Mouse (Mus musculus): ENCODE data around the gene Lin9. TPM values are rescaled to one million over a fixed set of nuclear protein-coding genes. Genes with fewer than 3 reads are reported as not detected.

The Lin9 gene
- polyA plus RNA-seq, 1 experiment from 2014 or later, result 9.5 TPM

- H3K27me3 ChIP-seq (ENCODE audit: control insufficient read depth, insufficient read depth, low read depth, low read length), result no peaks in the 10 kb centered on the region; the same call in 1 of the 2 replicates
- H3K4me1 ChIP-seq (ENCODE audit: control insufficient read depth, insufficient read depth, low read length), result peaks cover 4% of the 10 kb centered on the region; the same call in 1 of the 2 replicates
- H3K9ac ChIP-seq (ENCODE audit: low read depth, low read length), result no peak overlapping the region
- H3K4me3 ChIP-seq (ENCODE audit: low read depth, low read length), result no peak overlapping the region
- ATAC-seq, result no peak
- no peak overlapping the region for H3K4me2 ChIP-seq (ENCODE audit: low read length)
- 46% methylated on average over 5 of the region's 5 CpGs for WGBS
- no peak overlapping the region for H3K27ac ChIP-seq (ENCODE audit: low read length)
- H3K9me3 ChIP-seq (replicated peaks; ENCODE audit: control insufficient read depth, low read length, poor library complexity, severe bottlenecking), result no peaks in the 10 kb centered on the region
- no peaks in the 10 kb centered on the region for H3K36me3 ChIP-seq (ENCODE audit: control insufficient read depth, insufficient read depth, low read length)
Measured at GRCm38 (mm10) chr1:180719951-180720689, 79.2 kb downstream of the Lin9 start.

- 58% methylated on average over 1 of the region's 1 CpGs for WGBS
- no peak overlapping the region for H3K4me2 ChIP-seq (ENCODE audit: low read length)
- H3K4me3 ChIP-seq (ENCODE audit: low read depth, low read length), result no peak overlapping the region
- peaks cover 16% of the 10 kb centered on the region for H3K4me1 ChIP-seq (ENCODE audit: control insufficient read depth, insufficient read depth, low read length)
- no peak for ATAC-seq
- H3K27ac ChIP-seq (ENCODE audit: low read length), result no peak overlapping the region
- no peaks in the 10 kb centered on the region; the same call in 1 of the 2 replicates for H3K27me3 ChIP-seq (ENCODE audit: control insufficient read depth, insufficient read depth, low read depth, low read length)
- no peak overlapping the region for H3K9ac ChIP-seq (ENCODE audit: low read depth, low read length)
- no peaks in the 10 kb centered on the region for H3K9me3 ChIP-seq (replicated peaks; ENCODE audit: control insufficient read depth, low read length, poor library complexity, severe bottlenecking)
- H3K36me3 ChIP-seq (ENCODE audit: control insufficient read depth, insufficient read depth, low read length), result no peaks in the 10 kb centered on the region
Measured at GRCm38 (mm10) chr1:180722608-180723007, 81.7 kb downstream of the Lin9 start.

DNA sequence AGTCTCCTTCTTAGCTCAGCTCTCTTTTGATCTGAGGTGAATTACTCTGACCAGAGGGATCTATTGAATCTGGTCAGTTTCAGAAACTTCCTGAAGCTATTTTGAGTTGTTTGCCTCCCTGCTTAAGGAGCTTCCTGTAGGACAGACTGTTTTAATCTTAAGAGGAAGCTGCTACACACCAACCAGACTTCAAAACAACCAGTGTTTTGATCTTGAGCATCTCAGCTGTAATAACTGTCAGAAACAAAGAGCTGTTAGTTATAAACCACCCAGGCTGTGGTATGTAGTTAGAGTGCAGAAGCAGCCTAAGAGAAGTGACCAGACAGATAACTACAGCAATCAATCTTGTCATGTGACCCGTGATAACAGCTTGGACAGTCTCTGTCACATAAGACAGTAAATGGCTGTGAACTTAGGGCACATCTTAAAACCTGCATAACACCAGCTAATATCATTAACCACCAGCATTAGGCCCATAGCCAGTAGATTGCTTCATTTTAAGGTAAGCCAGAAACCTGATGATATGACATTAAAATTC is 82.8 kb downstream of the Lin9 start:
- H3K4me3 ChIP-seq (ENCODE audit: low read depth, low read length), result no peak overlapping the region
- WGBS, result 77% methylated on average over 1 of the region's 1 CpGs
- no peak overlapping the region for H3K9ac ChIP-seq (ENCODE audit: low read depth, low read length)
- no peak for ATAC-seq
- H3K36me3 ChIP-seq (ENCODE audit: control insufficient read depth, insufficient read depth, low read length), result no peaks in the 10 kb centered on the region
- peaks cover 24% of the 10 kb centered on the region for H3K4me1 ChIP-seq (ENCODE audit: control insufficient read depth, insufficient read depth, low read length)
- H3K9me3 ChIP-seq (replicated peaks; ENCODE audit: control insufficient read depth, low read length, poor library complexity, severe bottlenecking), result no peaks in the 10 kb centered on the region
- no peak overlapping the region for H3K4me2 ChIP-seq (ENCODE audit: low read length)
- H3K27me3 ChIP-seq (ENCODE audit: control insufficient read depth, insufficient read depth, low read depth, low read length), result no peaks in the 10 kb centered on the region; the same call in 1 of the 2 replicates
- no peak overlapping the region for H3K27ac ChIP-seq (ENCODE audit: low read length)

- H3K27ac ChIP-seq (ENCODE audit: low read length), result peak within 1 kb of the TSS; percentile 89
- H3K4me3 ChIP-seq (ENCODE audit: low read depth, low read length), result peak within 1 kb of the TSS; percentile 100
- H3K9me3 ChIP-seq (replicated peaks; ENCODE audit: control insufficient read depth, low read length, poor library complexity, severe bottlenecking), result no peaks in the 10 kb centered on the region
- peak; percentile 96 for ATAC-seq
- peaks cover 27% of the 10 kb centered on the region for H3K4me1 ChIP-seq (ENCODE audit: control insufficient read depth, insufficient read depth, low read length)
- no peaks in the 10 kb centered on the region for H3K36me3 ChIP-seq (ENCODE audit: control insufficient read depth, insufficient read depth, low read length)
- H3K9ac ChIP-seq (ENCODE audit: low read depth, low read length), result peak within 1 kb of the TSS; percentile 97
- H3K4me2 ChIP-seq (ENCODE audit: low read length), result peak within 1 kb of the TSS; percentile 77
- H3K27me3 ChIP-seq (ENCODE audit: control insufficient read depth, insufficient read depth, low read depth, low read length), result no peaks in the 10 kb centered on the region; the same call in 1 of the 2 replicates
- under 1% methylated on average over 52 of the region's 52 CpGs for WGBS
Measured at GRCm38 (mm10) chr1:180725704-180726179, 84.8 kb downstream of the Lin9 start, which contains the start of gene Acbd3. Gene Acbd3 (plus strand): TSS chr1:180726043.

- Histone ChIP-seq H3K9ac (ENCODE audit: low read depth, low read length) (peak overlapping the region; percentile 97), H3K27me3 (ENCODE audit: control insufficient read depth, insufficient read depth, low read depth, low read length) (no peaks in the 10 kb centered on the region; the same call in 1 of the 2 replicates), H3K4me3 (ENCODE audit: low read depth, low read length) (peak overlapping the region; percentile 100), H3K4me2 (ENCODE audit: low read length) (peak overlapping the region; percentile 77), H3K4me1 (ENCODE audit: control insufficient read depth, insufficient read depth, low read length) (peaks cover 27% of the 10 kb centered on the region), H3K9me3 (replicated peaks; ENCODE audit: control insufficient read depth, low read length, poor library complexity, severe bottlenecking) (no peaks in the 10 kb centered on the region), H3K27ac (ENCODE audit: low read length) (peak overlapping the region; percentile 89), H3K36me3 (ENCODE audit: control insufficient read depth, insufficient read depth, low read length) (no peaks in the 10 kb centered on the region)
- WGBS, result 0% methylated on average over 32 of the region's 42 CpGs
- ATAC-seq, result no peak; the same call in none of the 2 replicates
Measured at GRCm38 (mm10) chr1:180726183-180726582, 85.2 kb downstream of the Lin9 start.

- ATAC-seq, result no peak
- no peak overlapping the region for H3K9ac ChIP-seq (ENCODE audit: low read depth, low read length)
- 98% methylated on average over 3 of the region's 3 CpGs for WGBS
Measured at GRCm38 (mm10) chr1:180729231-180729630, 88.3 kb downstream of the Lin9 start.

More at GRCm38 (mm10) chr1:180729231-180729630, 88.3 kb downstream of the Lin9 start:
- Histone ChIP-seq H3K4me3 (ENCODE audit: low read depth, low read length) (no peak overlapping the region), H3K4me1 (ENCODE audit: control insufficient read depth, insufficient read depth, low read length) (peaks cover 27% of the 10 kb centered on the region), H3K9me3 (replicated peaks; ENCODE audit: control insufficient read depth, low read length, poor library complexity, severe bottlenecking) (no peaks in the 10 kb centered on the region), H3K36me3 (ENCODE audit: control insufficient read depth, insufficient read depth, low read length) (peaks cover under 1% of the 10 kb centered on the region), H3K4me2 (ENCODE audit: low read length) (no peak overlapping the region), H3K27ac (ENCODE audit: low read length) (no peak overlapping the region), H3K27me3 (ENCODE audit: control insufficient read depth, insufficient read depth, low read depth, low read length) (no peaks in the 10 kb centered on the region)

Other genes starting within 250 kb of the Lin9 start
- gene Stum, start 157.6 kb upstream of the Lin9 start, polyA plus RNA-seq (2015; fragmentation: Nextera tagmentation; extraction: Ambion mirVana), result 7.0 and 11.5 TPM in 2 replicates
- 75.6 and 84.0 TPM in 2 replicates for gene Parp1, start 72.2 kb upstream of the Lin9 start, polyA plus RNA-seq (2015; fragmentation: Nextera tagmentation; extraction: Ambion mirVana)
- 0.15 and 0.32 TPM in 2 replicates for gene Mixl1, start 55.9 kb downstream of the Lin9 start, polyA plus RNA-seq (2015; fragmentation: Nextera tagmentation; extraction: Ambion mirVana)
- 22.4 and 23.9 TPM in 2 replicates for gene Acbd3, start 84.9 kb downstream of the Lin9 start, polyA plus RNA-seq (2015; fragmentation: Nextera tagmentation; extraction: Ambion mirVana)
- 2,888 and 3,200 TPM in 2 replicates for gene H3f3a, start 172.8 kb downstream of the Lin9 start, polyA plus RNA-seq (2015; fragmentation: Nextera tagmentation; extraction: Ambion mirVana)
- 32.1 and 32.9 TPM in 2 replicates for gene Sde2, start 210.0 kb downstream of the Lin9 start, polyA plus RNA-seq (2015; fragmentation: Nextera tagmentation; extraction: Ambion mirVana)